Comparison of ENCODE assay signal across 27 mouse cellular contexts in genomic region chr7:98617739-98618138, GRCm38 (mm10).
"Had no signal": no experiment of that assay in that cellular context is flagged by ENCODE, and none has a peak within 500 bp of the region (broad histone marks: within the 10 kb centered on the region; RNA-seq: fewer than 3 reads in every experiment).

No protein-coding gene starts in this region.

- DNase-seq: gastrocnemius, postnatal 14 days; gastrocnemius, postnatal 36 days; heart, adult 11 months; heart, adult 2 months; heart, postnatal 14 days; heart, postnatal 36 days; kidney, adult 11 months; kidney, adult 2 months; kidney, adult 9 months; kidney, postnatal 14 days; kidney, postnatal 36 days; liver; liver, embryonic 13.5 days had no signal

- H3K9ac ChIP-seq: heart, embryonic 13.5 days; heart, embryonic 15.5 days; hindbrain, embryonic 13.5 days; hindbrain, embryonic 15.5 days; kidney, embryonic 15.5 days; limb, embryonic 12.5 days; liver, embryonic 13.5 days; liver, embryonic 15.5 days had no signal

- H3K4me2 ChIP-seq: heart, embryonic 11.5 days; heart, embryonic 13.5 days; heart, embryonic 15.5 days; hindbrain, embryonic 13.5 days; hindbrain, embryonic 15.5 days; kidney, embryonic 15.5 days; limb, embryonic 12.5 days; liver, embryonic 13.5 days; liver, embryonic 15.5 days had no signal

- ATAC-seq: hindbrain, postnatal 0 days; intestine, embryonic 16.5 days had no signal

- H3K9me3 ChIP-seq: heart, embryonic 13.5 days; heart, embryonic 15.5 days; hindbrain, embryonic 13.5 days; hindbrain, embryonic 15.5 days; kidney, embryonic 15.5 days; limb, embryonic 10.5 days; limb, embryonic 12.5 days; liver, embryonic 13.5 days; liver, embryonic 15.5 days had no signal

- H3K27ac ChIP-seq: heart, adult 2 months; heart, embryonic 13.5 days; heart, embryonic 15.5 days; hindbrain, embryonic 13.5 days; hindbrain, embryonic 15.5 days; hindbrain, postnatal 0 days; kidney, embryonic 15.5 days; kidney, postnatal 0 days; layer of hippocampus, adult 2 months; left cerebral cortex, adult 2 months; limb, embryonic 10.5 days; limb, embryonic 12.5 days; liver, embryonic 13.5 days; liver, embryonic 15.5 days had no signal

- H3K4me1 ChIP-seq: heart, embryonic 13.5 days; heart, embryonic 15.5 days; hindbrain, embryonic 13.5 days; hindbrain, embryonic 15.5 days; kidney, embryonic 15.5 days; limb, embryonic 10.5 days; limb, embryonic 12.5 days; liver, embryonic 13.5 days; liver, embryonic 15.5 days had no signal

- H3K27me3 ChIP-seq: heart, embryonic 13.5 days; heart, embryonic 15.5 days; hindbrain, embryonic 13.5 days; hindbrain, embryonic 15.5 days; kidney, embryonic 15.5 days; limb, embryonic 12.5 days; liver, embryonic 13.5 days; liver, embryonic 15.5 days had no signal

- H3K4me3 ChIP-seq: heart, adult 2 months; heart, embryonic 13.5 days; heart, embryonic 15.5 days; hindbrain, embryonic 13.5 days; hindbrain, embryonic 15.5 days; kidney, embryonic 15.5 days; layer of hippocampus, adult 2 months; left cerebral cortex, adult 2 months; limb, embryonic 10.5 days; limb, embryonic 12.5 days; liver, embryonic 13.5 days; liver, embryonic 15.5 days had no signal
